Mouse (Mus musculus) CH12.LX (cell line): Measurements from ENCODE around the gene Mt3. TPM values are rescaled to one million over a fixed set of nuclear protein-coding genes. Genes with fewer than 3 reads are reported as not detected.

ENCODE experiments used
- DNase-seq: peaks from one replicate; pipeline ENCODE4 v3.0.0-alpha.2; 2013; ENCODE audit errors: extremely low read depth
- H3K27ac ChIP-seq: 2 replicates; pipeline ENCODE4 v1.5.1; 2012; ENCODE audit warnings: low read depth, mild to moderate bottlenecking, control low read depth, moderate library complexity; ENCODE audit not compliant: insufficient read depth
- H3K27me3 ChIP-seq: replicated peaks from 2 replicates; pipeline ENCODE3; 2012; ENCODE audit warnings: inconsistent platforms
- H3K36me3 ChIP-seq, 2 experiments: replicated peaks in 1 of 2; 2 replicates each; pipeline versions ENCODE3 to v1.6.1; 2012; ENCODE audit warnings: inconsistent platforms in 1 of 2, low read length in 1 of 2, mild to moderate bottlenecking in 1 of 2, mixed read lengths in 1 of 2, moderate library complexity in 1 of 2; ENCODE audit not compliant: control insufficient read depth in 1 of 2, insufficient read depth in 1 of 2
- H3K4me1 ChIP-seq, 2 experiments: 2 replicates each; pipeline ENCODE4 v1.6.1; 2012; ENCODE audit warnings: inconsistent platforms in 1 of 2, moderate library complexity in 1 of 2; ENCODE audit not compliant: insufficient read depth in 2 of 2, control insufficient read depth in 1 of 2
- H3K4me2 ChIP-seq: 2 replicates; pipeline ENCODE4 v1.6.1; 2012; ENCODE audit warnings: low read depth, mild to moderate bottlenecking, control low read depth; ENCODE audit not compliant: poor library complexity, insufficient read depth, severe bottlenecking
- H3K4me3 ChIP-seq, 3 experiments: fragments of 150-350 bp in 1 of 3; sonication (generic) in 1 of 3; replicated peaks in 1 of 3; 2 replicates each; pipeline versions ENCODE3 to v1.5.1; 2011 to 2012; ENCODE audit warnings: low read depth in 2 of 3, low read length in 2 of 3, mild to moderate bottlenecking in 2 of 3, moderate library complexity in 2 of 3, control low read depth in 1 of 3, improper control_type of control experiment in 1 of 3, inconsistent platforms in 1 of 3, mixed read lengths in 1 of 3; ENCODE audit not compliant: poor library complexity in 1 of 3
- H3K79me2 ChIP-seq: replicated peaks from 2 replicates; pipeline ENCODE4 v1.6.1; 2012; ENCODE audit warnings: mild to moderate bottlenecking, moderate library complexity; ENCODE audit not compliant: control insufficient read depth, poor library complexity, insufficient read depth, severe bottlenecking; ENCODE audit errors: extremely low read depth
- H3K9ac ChIP-seq: 2 replicates; pipeline ENCODE4 v1.6.1; 2012; ENCODE audit warnings: low read depth, mild to moderate bottlenecking, control low read depth, moderate library complexity; ENCODE audit not compliant: insufficient read depth
- H3K9me3 ChIP-seq: replicated peaks from 2 replicates; pipeline ENCODE3; 2012; ENCODE audit warnings: low read length, inconsistent platforms, mixed read lengths
- BHLHE40 ChIP-seq: IDR thresholded peaks from 2 replicates; pipeline ENCODE4 v1.6.1; 2011; ENCODE audit warnings: mild to moderate bottlenecking, low read depth, low read length, improper control_type of control experiment
- CHD1 ChIP-seq: IDR thresholded peaks from 2 replicates; pipeline ENCODE4 v1.6.1; 2012; ENCODE audit warnings: low read depth, low read length, improper control_type of control experiment, inconsistent platforms
- CTCF ChIP-seq, 2 experiments: IDR thresholded peaks in 1 of 2; conservative IDR thresholded peaks in 1 of 2; 2 replicates each; pipeline ENCODE4 v1.5.1; 2011 to 2012; ENCODE audit warnings: low read depth in 2 of 2, low read length in 2 of 2, improper control_type of control experiment in 1 of 2, inconsistent platforms in 1 of 2, mild to moderate bottlenecking in 1 of 2, moderate library complexity in 1 of 2
- E2F4 ChIP-seq: IDR thresholded peaks from 2 replicates; pipeline ENCODE4 v1.6.1; 2011; ENCODE audit warnings: low read depth, low read length, improper control_type of control experiment; ENCODE audit not compliant: insufficient replicate concordance
- ELF1 ChIP-seq: IDR thresholded peaks from 2 replicates; pipeline ENCODE4 v1.6.1; 2014; ENCODE audit warnings: low read depth, mild to moderate bottlenecking, inconsistent platforms, low read length, improper control_type of control experiment
- EP300 ChIP-seq: IDR thresholded peaks from 2 replicates; pipeline ENCODE4 v1.6.1; 2011; ENCODE audit warnings: low read length, improper control_type of control experiment
- ETS1 ChIP-seq: conservative IDR thresholded peaks from 2 replicates; pipeline ENCODE4 v1.6.1; 2012; ENCODE audit warnings: low read depth, mild to moderate bottlenecking, inconsistent platforms, low read length, improper control_type of control experiment, moderate library complexity
- GABPA ChIP-seq: IDR thresholded peaks from 2 replicates; pipeline ENCODE4 v1.6.1; 2012; ENCODE audit warnings: low read depth, low read length, improper control_type of control experiment, inconsistent platforms; ENCODE audit not compliant: insufficient replicate concordance
- HCFC1 ChIP-seq: IDR thresholded peaks from 2 replicates; pipeline ENCODE4 v1.6.1; 2012; ENCODE audit warnings: low read depth, mild to moderate bottlenecking, inconsistent platforms, low read length, improper control_type of control experiment
- IRF4 ChIP-seq: IDR thresholded peaks from 2 replicates; pipeline ENCODE4 v1.6.1; 2014; ENCODE audit warnings: low read depth, mild to moderate bottlenecking, inconsistent platforms, low read length, improper control_type of control experiment
- JUN ChIP-seq: IDR thresholded peaks from 2 replicates; pipeline ENCODE4 v1.6.1; 2011; ENCODE audit warnings: low read depth, mild to moderate bottlenecking, low read length, improper control_type of control experiment, moderate library complexity; ENCODE audit not compliant: insufficient read depth
- JUND ChIP-seq: conservative IDR thresholded peaks from 2 replicates; pipeline ENCODE4 v1.6.1; 2011; ENCODE audit warnings: low read depth, low read length, improper control_type of control experiment
- KAT2A ChIP-seq: IDR thresholded peaks from 2 replicates; pipeline ENCODE4 v1.6.1; 2012; ENCODE audit warnings: low read length, improper control_type of control experiment, inconsistent platforms; ENCODE audit not compliant: insufficient replicate concordance
- MAFK ChIP-seq: IDR thresholded peaks from 2 replicates; pipeline ENCODE4 v1.6.1; 2011; ENCODE audit warnings: low read length, improper control_type of control experiment; ENCODE audit not compliant: insufficient replicate concordance
- MAZ ChIP-seq: IDR thresholded peaks from 2 replicates; pipeline ENCODE4 v1.6.1; 2012; ENCODE audit warnings: low read depth, mild to moderate bottlenecking, inconsistent platforms, low read length, improper control_type of control experiment, moderate library complexity
- MXI1 ChIP-seq: IDR thresholded peaks from 2 replicates; pipeline ENCODE4 v1.6.1; 2011; ENCODE audit warnings: mild to moderate bottlenecking, low read depth, low read length, improper control_type of control experiment
- MYC ChIP-seq: IDR thresholded peaks from 2 replicates; pipeline ENCODE4 v1.6.1; 2011; ENCODE audit warnings: low read depth, mild to moderate bottlenecking, improper control_type of control experiment, low read length
- NELFE ChIP-seq: IDR thresholded peaks from 2 replicates; pipeline ENCODE4 v1.6.1; 2011; ENCODE audit warnings: low read depth, low read length, improper control_type of control experiment
- NRF1 ChIP-seq: IDR thresholded peaks from 2 replicates; pipeline ENCODE4 v1.6.1; 2014; ENCODE audit warnings: low read depth, mild to moderate bottlenecking, inconsistent platforms, low read length, improper control_type of control experiment, moderate library complexity
- PAX5 ChIP-seq: IDR thresholded peaks from 2 replicates; pipeline ENCODE4 v1.6.1; 2012; ENCODE audit warnings: low read length, inconsistent platforms, mixed read lengths
- POLR2A ChIP-seq: IDR thresholded peaks from 2 replicates; pipeline ENCODE4 v1.6.1; 2011; ENCODE audit warnings: low read depth, mild to moderate bottlenecking, improper control_type of control experiment, low read length
- POLR2AphosphoS2 ChIP-seq: IDR thresholded peaks from 2 replicates; pipeline ENCODE4 v1.6.1; 2011; ENCODE audit warnings: low read depth, low read length, improper control_type of control experiment
- RAD21 ChIP-seq: IDR thresholded peaks from 2 replicates; pipeline ENCODE4 v1.6.1; 2011; ENCODE audit warnings: low read depth, mild to moderate bottlenecking, low read length, improper control_type of control experiment, moderate library complexity
- RCOR1 ChIP-seq: conservative IDR thresholded peaks from 2 replicates; pipeline ENCODE4 v1.6.1; 2012; ENCODE audit warnings: low read depth, mild to moderate bottlenecking, inconsistent platforms, low read length, improper control_type of control experiment
- SIN3A ChIP-seq: IDR thresholded peaks from 2 replicates; pipeline ENCODE4 v1.6.1; 2012; ENCODE audit warnings: low read length, improper control_type of control experiment, inconsistent platforms
- SMC3 ChIP-seq: IDR thresholded peaks from 2 replicates; pipeline ENCODE4 v1.6.1; 2011; ENCODE audit warnings: low read depth, low read length, improper control_type of control experiment
- TBP ChIP-seq: conservative IDR thresholded peaks from 2 replicates; pipeline ENCODE4 v1.6.1; 2011; ENCODE audit warnings: low read depth, low read length, improper control_type of control experiment
- TCF12 ChIP-seq: IDR thresholded peaks from 2 replicates; pipeline ENCODE4 v1.6.1; 2014; ENCODE audit warnings: low read depth, mild to moderate bottlenecking, inconsistent platforms, low read length, improper control_type of control experiment
- UBTF ChIP-seq: IDR thresholded peaks from 2 replicates; pipeline ENCODE4 v1.6.1; 2012; ENCODE audit warnings: low read depth, mild to moderate bottlenecking, inconsistent platforms, low read length, improper control_type of control experiment, moderate library complexity
- USF1 ChIP-seq: IDR thresholded peaks from 2 replicates; pipeline ENCODE4 v1.6.1; 2014; ENCODE audit warnings: low read depth, mild to moderate bottlenecking, inconsistent platforms, low read length, improper control_type of control experiment
- USF2 ChIP-seq: conservative IDR thresholded peaks from 2 replicates; pipeline ENCODE4 v1.6.1; 2011; ENCODE audit warnings: low read depth, low read length, improper control_type of control experiment
- ZC3H11A ChIP-seq: IDR thresholded peaks from 2 replicates; pipeline ENCODE4 v1.6.1; 2012; ENCODE audit warnings: low read depth, mild to moderate bottlenecking, inconsistent platforms, low read length, improper control_type of control experiment
- ZKSCAN1 ChIP-seq: IDR thresholded peaks from 2 replicates; pipeline ENCODE4 v1.6.1; 2012; ENCODE audit warnings: low read depth, inconsistent platforms, low read length, improper control_type of control experiment, borderline replicate concordance
- ZMIZ1 ChIP-seq: IDR thresholded peaks from 2 replicates; pipeline ENCODE4 v1.6.1; 2012; ENCODE audit warnings: low read depth, mild to moderate bottlenecking, inconsistent platforms, low read length, improper control_type of control experiment
- ZNF384 ChIP-seq: IDR thresholded peaks from 2 replicates; pipeline ENCODE4 v1.6.1; 2012; ENCODE audit warnings: low read depth, low read length, improper control_type of control experiment, inconsistent platforms
- dilution Hi-C: fragments of 300-500 bp; cut with MboI; formaldehyde crosslinking; loops from 2 replicates; pipeline ENCODE4 v1.14.3; 2020; ENCODE audit warnings: low sequenced_read_pairs; ENCODE audit not compliant: extremely low pct_unique_long_range_greater_than_20kb, extremely low pct_ligation_motif_present
- in situ Hi-C: fragments of 300-500 bp; cut with MboI; formaldehyde crosslinking; loops from 3 replicates; pipeline ENCODE4 v1.14.3; 2019; ENCODE audit warnings: low sequenced_read_pairs, low pct_ligation_motif_present, low pct_unique_long_range_greater_than_20kb, mixed read lengths
- polyA plus RNA-seq: library from polyadenylated mRNA; unstranded; fragments of >175 nt; gene quantifications from 2 replicates; pipeline ENCODE4 v1.2.1, GENCODE M21; 2012; ENCODE audit warnings: low read depth; ENCODE audit not compliant: insufficient read length
- total RNA-seq, 2 experiments: library from RNA; depleted of rRNA; stranded (reverse); fragments of 300-350 nt in 1 of 2; fragments of >200 nt in 1 of 2; gene quantifications; 2 replicates each; pipeline ENCODE4 v1.2.3; 2012 to 2014

Gene Mt3
- total and polyA plus RNA-seq, 3 experiments, result 1.9 to 20.6 TPM; not detected in 1

DNA sequence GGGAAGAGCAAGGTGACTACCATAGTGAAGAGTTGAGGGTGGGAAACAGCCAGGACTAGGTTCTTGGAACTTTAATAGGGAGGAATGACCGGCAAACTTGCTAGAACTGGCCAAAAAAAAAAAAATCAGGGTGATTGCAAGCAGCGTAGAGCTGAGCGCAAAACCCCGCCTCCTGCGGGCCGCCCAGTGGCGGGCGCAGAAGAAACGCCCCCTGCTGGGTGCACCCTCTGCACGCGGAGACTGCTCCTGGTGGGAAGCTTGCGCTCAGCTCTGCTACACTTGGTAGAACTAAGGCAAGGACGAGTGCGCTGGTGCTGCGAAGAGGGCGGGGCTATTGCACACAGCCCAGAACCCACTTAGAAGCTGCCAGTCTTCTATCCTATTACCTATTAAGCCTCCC lies 30.7 kb downstream of the Mt3 start (continued):
- TF ChIP-seq KAT2A (no peak), USF1 (no peak), SIN3A (no peak), JUND (no peak), IRF4 (peak; percentile 65), CTCF (conservative IDR thresholded peaks at IDR 0.05 in 1 of 2, IDR thresholded peaks at IDR 0.05 in 1 of 2; ENCODE audit: low read depth in 2 of 2, low read length in 2 of 2) (peak in 1 of 2 experiments; percentile 81; a peak in 2 of 4 replicates), RAD21 (no peak; the same call in none of the 2 replicates), PAX5 (no peak)

DNA sequence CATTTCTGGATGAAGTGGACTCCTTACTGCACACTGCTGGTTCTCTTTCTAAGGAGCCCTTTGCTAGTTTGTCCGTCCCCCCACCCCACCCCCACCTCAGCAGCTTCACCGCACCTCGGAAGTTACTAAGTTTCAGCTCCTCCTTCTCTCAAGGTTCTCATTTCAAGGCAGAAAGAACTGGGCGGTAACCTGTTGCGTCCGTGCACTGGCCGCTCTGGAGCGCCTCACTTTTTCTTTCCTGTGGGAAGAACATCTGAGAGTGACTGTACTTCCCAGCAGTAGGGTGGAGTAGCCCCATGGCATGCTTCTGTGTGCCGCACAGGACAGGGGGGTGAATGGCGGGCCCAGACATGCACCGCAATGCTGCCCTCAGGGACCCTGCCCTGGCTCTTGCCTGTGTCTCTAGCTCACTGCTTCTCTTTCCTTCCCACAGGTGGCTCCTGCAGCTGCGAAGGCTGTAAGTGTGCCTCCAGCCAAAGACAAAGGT lies 32.0 kb downstream of the Mt3 start:
- dilution Hi-C loops, result no loop called here
- TF ChIP-seq ZKSCAN1 (no peak), JUND (no peak), MYC (peak; percentile 39; the same call in 1 of the 2 replicates), POLR2A (peak; percentile 58), IRF4 (peak; percentile 55), KAT2A (no peak), TCF12 (peak; percentile 63; the same call in 1 of the 2 replicates), BHLHE40 (peak; percentile 31), MAZ (no peak), CHD1 (no peak; the same call in 1 of the 2 replicates), CTCF (conservative IDR thresholded peaks at IDR 0.05 in 1 of 2, IDR thresholded peaks at IDR 0.05 in 1 of 2; ENCODE audit: low read depth in 2 of 2, low read length in 2 of 2) (peak in 1 of 2 experiments; percentile 8; a peak in 1 of 4 replicates), NRF1 (no peak), UBTF (no peak), ETS1 (no peak), POLR2AphosphoS2 (no peak), JUN (no peak), NELFE (0 out of 2 replicates have a peak, but pooled peaks have one; percentile 55), SIN3A (peak; percentile 23; the same call in 1 of the 2 replicates), EP300 (peak; percentile 34; the same call in 1 of the 2 replicates), MAFK (no peak), PAX5 (no peak), ZNF384 (no peak), RCOR1 (0 out of 2 replicates have a peak, but pooled peaks have one; percentile 31), HCFC1 (no peak; the same call in 1 of the 2 replicates), GABPA (no peak), SMC3 (no peak), ELF1 (peak; percentile 64), USF1 (no peak), E2F4 (no peak), RAD21 (no peak), ZC3H11A (no peak), USF2 (no peak), TBP (0 out of 2 replicates have a peak, but pooled peaks have one; percentile 56), ZMIZ1 (no peak), MXI1 (no peak)

More for the DNA sequence above, 32.0 kb downstream of the Mt3 start:
- Histone ChIP-seq H3K4me1 (peaks cover 25 to 48% of the 10 kb centered on the region in 2 experiments), H3K9ac (peak overlapping the region; percentile 90), H3K79me2 (peaks cover 4% of the 10 kb centered on the region; the same call in 1 of the 2 replicates), H3K4me3 (peak overlapping the region; percentile 20 to 55 (median 39)), H3K9me3 (no peaks in the 10 kb centered on the region), H3K4me2 (peak overlapping the region; percentile 93), H3K36me3 (no peaks in the 10 kb centered on the region), H3K27me3 (peaks cover 52% of the 10 kb centered on the region), H3K27ac (peak overlapping the region; percentile 94)
- in situ Hi-C loops, result loop anchor here (25.0 kb wide), 1 partner anchor 497 kb away; no protein-coding TSS in a partner anchor
- DNase-seq, result peak; percentile 61
